Mouse (Mus musculus): Measurements from ENCODE around the gene Cct8l1. TPM values are rescaled to one million over a fixed set of nuclear protein-coding genes. Genes with fewer than 3 reads are reported as not detected.

The Cct8l1 gene
- not detected in 2 replicates for polyA plus RNA-seq (2014; fragmentation: Nextera tagmentation; extraction: Ambion mirVana)

DNA sequence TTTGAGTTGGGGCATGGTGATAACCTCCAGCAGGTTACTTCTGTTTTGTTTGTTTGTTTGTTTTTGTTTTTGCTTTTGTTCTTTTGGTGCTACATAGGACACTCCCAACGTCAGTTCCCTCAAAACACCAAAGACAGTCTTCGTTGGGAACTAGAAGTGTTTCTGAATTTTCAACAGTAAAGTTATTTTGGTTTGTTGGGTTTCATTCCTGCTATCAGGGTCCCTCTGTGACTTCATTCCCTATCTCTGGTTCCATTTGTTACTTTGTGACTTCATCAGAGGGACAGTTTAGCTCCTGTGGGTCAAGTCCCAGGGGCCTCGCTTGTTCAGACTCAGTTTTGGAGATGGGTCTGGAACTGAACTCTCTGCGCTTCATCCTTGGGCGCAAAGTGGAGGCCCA is at the start of gene Cct8l1:
Gene Cct8l1 (plus strand): TSS at position 301 of the 400 bp plus-strand sequence.
- Histone ChIP-seq H3K4me3 (ENCODE audit: low read depth, low read length) (no peak within 1 kb of the TSS), H3K36me3 (ENCODE audit: control insufficient read depth, insufficient read depth, low read length) (no peaks in the 10 kb centered on the region), H3K4me2 (no peak within 1 kb of the TSS), H3K27me3 (ENCODE audit: control insufficient read depth, insufficient read depth, low read length) (no peaks in the 10 kb centered on the region), H3K4me1 (ENCODE audit: control insufficient read depth, insufficient read depth, low read length) (no peaks in the 10 kb centered on the region), H3K9ac (ENCODE audit: low read depth, low read length) (no peak within 1 kb of the TSS), H3K27ac (ENCODE audit: low read depth, low read length) (no peak within 1 kb of the TSS), H3K9me3 (replicated peaks; ENCODE audit: control insufficient read depth, low read length) (no peaks in the 10 kb centered on the region)
- WGBS (ENCODE audit: insufficient replicate concordance) = 86% methylated on average over 5 of the region's 5 CpGs
- ATAC-seq (replicated peaks; ENCODE audit: insufficient number of reproducible peaks, low FRiP score, low TSS enrichment) = no peak

DNA sequence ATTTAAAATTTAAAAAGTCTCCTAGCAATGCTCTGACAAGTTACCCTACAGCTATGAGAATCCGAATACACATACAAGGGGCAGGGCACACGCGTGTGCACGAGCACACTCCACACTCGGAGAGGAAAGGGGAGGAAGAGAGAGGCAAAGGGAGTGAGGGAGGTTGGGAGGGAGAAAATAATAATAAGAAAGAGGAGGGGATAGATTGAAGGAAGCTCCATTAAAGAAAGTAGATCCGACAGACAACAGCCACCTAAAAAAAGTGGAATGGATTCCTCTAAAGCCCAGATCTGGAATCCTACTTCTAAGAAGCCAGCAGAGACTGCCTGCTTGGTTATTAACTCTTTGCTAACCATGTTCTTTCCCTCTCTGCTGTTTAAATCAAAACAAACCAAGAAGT is 43.8 kb upstream of the Cct8l1 start:
- Histone ChIP-seq H3K4me1 (ENCODE audit: control insufficient read depth, insufficient read depth, low read length) (no peaks in the 10 kb centered on the region), H3K27ac (ENCODE audit: low read depth, low read length) (0 out of 2 replicates have a peak overlapping the region, but pooled peaks have one; percentile 5), H3K9ac (ENCODE audit: low read depth, low read length) (peak overlapping the region; percentile 52), H3K27me3 (ENCODE audit: control insufficient read depth, insufficient read depth, low read length) (no peaks in the 10 kb centered on the region), H3K9me3 (replicated peaks; ENCODE audit: control insufficient read depth, low read length) (no peaks in the 10 kb centered on the region), H3K4me3 (ENCODE audit: low read depth, low read length) (peak overlapping the region; percentile 35), H3K4me2 (peak overlapping the region; percentile 51), H3K36me3 (ENCODE audit: control insufficient read depth, insufficient read depth, low read length) (no peaks in the 10 kb centered on the region)
- WGBS (ENCODE audit: insufficient replicate concordance) = 8% methylated on average over 6 of the region's 6 CpGs
- ATAC-seq (replicated peaks; ENCODE audit: insufficient number of reproducible peaks, low FRiP score, low TSS enrichment) = no peak

GRCm38 (mm10) chr5:25475789-25476188 is 40.1 kb upstream of the Cct8l1 start:
- no peak overlapping the region for H3K9ac ChIP-seq (ENCODE audit: low read depth, low read length)
- H3K36me3 ChIP-seq (ENCODE audit: control insufficient read depth, insufficient read depth, low read length) = no peaks in the 10 kb centered on the region
- no peak overlapping the region for H3K4me2 ChIP-seq
- H3K27ac ChIP-seq (ENCODE audit: low read depth, low read length) = no peak overlapping the region
- no peaks in the 10 kb centered on the region for H3K9me3 ChIP-seq (replicated peaks; ENCODE audit: control insufficient read depth, low read length)
- ATAC-seq (replicated peaks; ENCODE audit: insufficient number of reproducible peaks, low FRiP score, low TSS enrichment) = no peak
- H3K4me1 ChIP-seq (ENCODE audit: control insufficient read depth, insufficient read depth, low read length) = no peaks in the 10 kb centered on the region
- H3K4me3 ChIP-seq (ENCODE audit: low read depth, low read length) = no peak overlapping the region
- H3K27me3 ChIP-seq (ENCODE audit: control insufficient read depth, insufficient read depth, low read length) = no peaks in the 10 kb centered on the region
- WGBS (ENCODE audit: insufficient replicate concordance) = 70% methylated on average over 2 of the region's 2 CpGs

DNA sequence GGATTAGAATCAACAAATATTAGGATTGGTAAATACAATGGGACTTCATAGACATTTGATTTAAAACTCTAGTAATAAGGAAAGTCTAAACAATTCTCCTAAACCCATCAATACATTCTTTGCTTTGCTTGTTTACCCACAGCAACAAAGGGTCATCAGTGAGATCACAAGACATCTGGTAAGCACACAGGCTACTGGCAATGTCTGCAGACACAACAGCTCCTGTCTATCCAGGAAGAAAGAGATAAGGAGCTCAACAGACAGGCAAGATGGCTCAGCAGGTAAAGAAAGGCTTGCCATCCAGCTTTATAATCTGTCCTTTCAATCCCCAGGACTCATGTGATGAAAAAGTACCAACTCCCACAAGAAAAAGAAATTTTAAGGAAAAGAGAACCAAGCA is 37.0 kb upstream of the Cct8l1 start:
- Histone ChIP-seq H3K27me3 (ENCODE audit: control insufficient read depth, insufficient read depth, low read length) (no peaks in the 10 kb centered on the region), H3K27ac (ENCODE audit: low read depth, low read length) (no peak overlapping the region), H3K4me3 (ENCODE audit: low read depth, low read length) (no peak overlapping the region), H3K4me2 (no peak overlapping the region), H3K9me3 (replicated peaks; ENCODE audit: control insufficient read depth, low read length) (no peaks in the 10 kb centered on the region), H3K4me1 (ENCODE audit: control insufficient read depth, insufficient read depth, low read length) (no peaks in the 10 kb centered on the region), H3K9ac (ENCODE audit: low read depth, low read length) (no peak overlapping the region), H3K36me3 (ENCODE audit: control insufficient read depth, insufficient read depth, low read length) (no peaks in the 10 kb centered on the region)
- ATAC-seq (replicated peaks; ENCODE audit: insufficient number of reproducible peaks, low FRiP score, low TSS enrichment) = no peak

DNA sequence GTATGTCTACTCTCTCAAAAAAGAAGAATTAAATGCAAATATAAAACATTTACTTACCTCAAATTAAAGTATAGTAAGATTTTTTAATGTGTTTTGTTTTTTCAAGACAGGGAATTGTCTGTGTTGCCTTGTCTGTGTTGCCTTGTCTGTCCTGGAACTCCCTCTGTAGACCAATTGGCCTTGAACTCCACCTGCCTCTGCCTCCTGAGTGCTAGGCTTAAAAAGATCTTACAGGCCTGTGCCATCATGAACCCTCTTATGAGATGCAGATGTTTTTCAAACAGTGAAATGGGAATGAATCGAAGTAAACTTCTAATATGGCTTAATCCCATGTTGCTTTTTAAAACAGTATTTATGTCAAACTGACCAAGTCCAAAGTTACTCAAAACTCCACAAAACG is 19.2 kb upstream of the Cct8l1 start:
- no peak for ATAC-seq (replicated peaks; ENCODE audit: insufficient number of reproducible peaks, low FRiP score, low TSS enrichment)
- no peaks in the 10 kb centered on the region for H3K9me3 ChIP-seq (replicated peaks; ENCODE audit: control insufficient read depth, low read length)
- H3K27ac ChIP-seq (ENCODE audit: low read depth, low read length) = no peak overlapping the region
- H3K36me3 ChIP-seq (ENCODE audit: control insufficient read depth, insufficient read depth, low read length) = no peaks in the 10 kb centered on the region
- WGBS (ENCODE audit: insufficient replicate concordance) = 45% methylated on average over 2 of the region's 2 CpGs
- no peaks in the 10 kb centered on the region for H3K27me3 ChIP-seq (ENCODE audit: control insufficient read depth, insufficient read depth, low read length)
- no peak overlapping the region for H3K9ac ChIP-seq (ENCODE audit: low read depth, low read length)
- peak overlapping the region; percentile 81 for H3K4me2 ChIP-seq
- H3K4me1 ChIP-seq (ENCODE audit: control insufficient read depth, insufficient read depth, low read length) = peaks cover 10% of the 10 kb centered on the region; the same call in 1 of the 2 replicates
- peak overlapping the region; percentile 97 for H3K4me3 ChIP-seq (ENCODE audit: low read depth, low read length)

GRCm38 (mm10) chr5:25497369-25497719 is 18.5 kb upstream of the Cct8l1 start:
- H3K27me3 ChIP-seq (ENCODE audit: control insufficient read depth, insufficient read depth, low read length) = no peaks in the 10 kb centered on the region
- no peaks in the 10 kb centered on the region for H3K36me3 ChIP-seq (ENCODE audit: control insufficient read depth, insufficient read depth, low read length)
- H3K4me1 ChIP-seq (ENCODE audit: control insufficient read depth, insufficient read depth, low read length) = peaks cover 10% of the 10 kb centered on the region; the same call in 1 of the 2 replicates
- 0 out of 2 replicates have a peak overlapping the region, but pooled peaks have one; percentile 97 for H3K27ac ChIP-seq (ENCODE audit: low read depth, low read length)
- WGBS (ENCODE audit: insufficient replicate concordance) = 3% methylated on average over 10 of the region's 10 CpGs
- ATAC-seq (replicated peaks; ENCODE audit: insufficient number of reproducible peaks, low FRiP score, low TSS enrichment) = no peak
- H3K9ac ChIP-seq (ENCODE audit: low read depth, low read length) = peak overlapping the region; percentile 98
- H3K4me3 ChIP-seq (ENCODE audit: low read depth, low read length) = peak overlapping the region; percentile 97
- peak overlapping the region; percentile 81 for H3K4me2 ChIP-seq
- no peaks in the 10 kb centered on the region for H3K9me3 ChIP-seq (replicated peaks; ENCODE audit: control insufficient read depth, low read length)

GRCm38 (mm10) chr5:25497720-25498345 is 18.0 kb upstream of the Cct8l1 start:
- under 1% methylated on average over 54 of the region's 78 CpGs for WGBS (ENCODE audit: insufficient replicate concordance)
- H3K4me3 ChIP-seq (ENCODE audit: low read depth, low read length) = peak overlapping the region; percentile 97
- H3K4me2 ChIP-seq = peak overlapping the region; percentile 81
- H3K9me3 ChIP-seq (replicated peaks; ENCODE audit: control insufficient read depth, low read length) = no peaks in the 10 kb centered on the region
- H3K9ac ChIP-seq (ENCODE audit: low read depth, low read length) = peak overlapping the region; percentile 98
- peaks cover 10% of the 10 kb centered on the region; the same call in 1 of the 2 replicates for H3K4me1 ChIP-seq (ENCODE audit: control insufficient read depth, insufficient read depth, low read length)
- peak overlapping the region; percentile 97 for H3K27ac ChIP-seq (ENCODE audit: low read depth, low read length)
- no peaks in the 10 kb centered on the region for H3K27me3 ChIP-seq (ENCODE audit: control insufficient read depth, insufficient read depth, low read length)
- ATAC-seq (replicated peaks; ENCODE audit: insufficient number of reproducible peaks, low FRiP score, low TSS enrichment) = peak; percentile 11; the same call in 1 of the 2 replicates
- H3K36me3 ChIP-seq (ENCODE audit: control insufficient read depth, insufficient read depth, low read length) = no peaks in the 10 kb centered on the region

DNA sequence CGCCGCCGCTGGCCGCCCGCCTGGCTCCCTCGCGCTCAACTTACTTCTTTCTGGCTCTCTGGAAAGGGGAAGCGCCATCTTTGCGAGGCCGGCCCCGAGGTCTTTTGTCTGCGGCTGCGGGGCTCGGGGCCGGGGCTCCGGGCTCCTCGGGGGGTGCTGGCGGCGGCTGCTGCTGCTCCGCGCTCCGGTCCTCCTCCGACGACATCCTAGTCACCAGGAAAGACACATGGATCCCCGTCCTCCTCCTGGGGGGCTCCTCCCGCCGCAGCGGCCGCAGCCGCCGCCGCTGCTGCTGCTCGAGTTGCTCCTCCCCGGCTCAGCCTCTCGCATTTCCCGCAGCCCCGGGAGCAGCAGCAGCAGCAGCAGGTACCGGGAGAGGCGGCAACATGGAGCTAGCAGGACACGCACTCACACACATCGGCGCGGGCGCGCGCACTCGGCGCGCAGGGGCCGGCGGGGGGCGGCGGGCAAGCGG is 17.5 kb upstream of the Cct8l1 start, which contains the start of gene Kmt2c:
Gene Kmt2c (minus strand): TSS at position 438 of the 475 bp plus-strand sequence.
- H3K27ac ChIP-seq (ENCODE audit: low read depth, low read length) = peak within 1 kb of the TSS; percentile 100
- peak; percentile 5; the same call in 1 of the 2 replicates for ATAC-seq (replicated peaks; ENCODE audit: insufficient number of reproducible peaks, low FRiP score, low TSS enrichment)
- WGBS (ENCODE audit: insufficient replicate concordance) = under 1% methylated on average over 28 of the region's 54 CpGs
- H3K4me1 ChIP-seq (ENCODE audit: control insufficient read depth, insufficient read depth, low read length) = peaks cover 10% of the 10 kb centered on the region; the same call in 1 of the 2 replicates
- no peaks in the 10 kb centered on the region for H3K36me3 ChIP-seq (ENCODE audit: control insufficient read depth, insufficient read depth, low read length)
- peak within 1 kb of the TSS; percentile 97 for H3K4me3 ChIP-seq (ENCODE audit: low read depth, low read length)
- H3K27me3 ChIP-seq (ENCODE audit: control insufficient read depth, insufficient read depth, low read length) = no peaks in the 10 kb centered on the region
- H3K9me3 ChIP-seq (replicated peaks; ENCODE audit: control insufficient read depth, low read length) = no peaks in the 10 kb centered on the region
- peak within 1 kb of the TSS; percentile 98 for H3K9ac ChIP-seq (ENCODE audit: low read depth, low read length)
- peak within 1 kb of the TSS; percentile 83 for H3K4me2 ChIP-seq
